ENCODE assay signal across 23 mouse cellular contexts in the genomic region with DNA sequence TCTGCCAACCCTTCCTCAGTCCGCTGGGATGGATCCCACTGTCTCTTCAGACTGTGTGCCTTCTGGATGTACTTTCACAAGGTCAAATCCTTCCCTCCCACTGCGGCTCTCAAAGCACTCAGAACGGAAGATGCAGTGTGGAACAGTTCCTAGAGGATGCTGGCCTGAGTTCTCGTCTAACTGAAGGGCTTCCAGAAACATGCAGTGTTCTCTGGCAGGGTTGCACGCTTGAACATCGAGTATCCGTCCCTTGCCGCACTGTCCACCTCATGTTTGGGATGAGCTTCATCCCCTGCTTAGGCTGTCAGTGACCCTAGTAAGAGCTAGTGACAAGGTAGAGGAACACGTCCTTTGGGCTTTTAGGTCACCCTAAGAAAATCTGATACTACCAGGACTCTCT.
"Had no signal": no experiment of that assay in that cellular context is flagged by ENCODE, and none has a peak within 500 bp of the region (broad histone marks: within the 10 kb centered on the region; RNA-seq: fewer than 3 reads in every experiment).

No protein-coding gene starts in this region.

- H3K9me3 ChIP-seq: limb, embryonic 10.5 days; limb, embryonic 13.5 days; liver, embryonic 12.5 days; liver, embryonic 15.5 days; lung, embryonic 15.5 days; megakaryocyte, embryonic 14.5 days; midbrain, embryonic 10.5 days; midbrain, embryonic 13.5 days; neural tube, embryonic 13.5 days had no signal

- H3K4me1 ChIP-seq: limb, embryonic 10.5 days; liver, embryonic 12.5 days; liver, embryonic 15.5 days; lung, embryonic 15.5 days; neural tube, embryonic 13.5 days had no signal

- H3K36me3 ChIP-seq: liver, embryonic 12.5 days; liver, embryonic 15.5 days; lung, embryonic 15.5 days; midbrain, embryonic 13.5 days had no signal

- ATAC-seq: liver, embryonic 12.5 days; midbrain, embryonic 13.5 days; midbrain, embryonic 16.5 days had no signal

- H3K4me3 ChIP-seq: limb, embryonic 10.5 days; limb, embryonic 13.5 days; liver, embryonic 12.5 days; liver, embryonic 15.5 days; lung, embryonic 15.5 days; megakaryocyte, embryonic 14.5 days; midbrain, embryonic 10.5 days; midbrain, embryonic 13.5 days; myocyte; neural tube, embryonic 13.5 days had no signal

- H3K27ac ChIP-seq: limb, embryonic 10.5 days; limb, embryonic 13.5 days; liver, embryonic 12.5 days; liver, embryonic 15.5 days; lung, embryonic 15.5 days; midbrain, embryonic 10.5 days; midbrain, embryonic 13.5 days; neural tube, embryonic 13.5 days had no signal

- H3K27me3 ChIP-seq: limb, embryonic 13.5 days; liver, embryonic 12.5 days; liver, embryonic 15.5 days; lung, embryonic 15.5 days; neural tube, embryonic 13.5 days had no signal

- H3K4me2 ChIP-seq: limb, embryonic 13.5 days; liver, embryonic 12.5 days; liver, embryonic 15.5 days; lung, embryonic 15.5 days; midbrain, embryonic 13.5 days; neural tube, embryonic 13.5 days had no signal

- H3K9ac ChIP-seq: limb, embryonic 13.5 days; liver, embryonic 12.5 days; liver, embryonic 15.5 days; lung, embryonic 15.5 days; midbrain, embryonic 13.5 days; neural tube, embryonic 13.5 days had no signal

- DNase-seq: kidney, adult 11 months; kidney, adult 8-10 months; kidney, postnatal 14 days; liver; lung, adult 18-20 months; lung, postnatal 10 days; lung, postnatal 36 days; retina, postnatal 1 day; right cerebral cortex, postnatal 25 days; thymus, adult 2 months; thymus, postnatal 14 days; thymus, postnatal 4 days had no signal
